Mouse (Mus musculus): Measurements from ENCODE around the gene Cyp2j9. TPM values are rescaled to one million over a fixed set of nuclear protein-coding genes. Genes with fewer than 3 reads are reported as not detected.

The Cyp2j9 gene
- polyA plus RNA-seq, 1 experiment from 2014 or later: 2.8 TPM

- peak within 1 kb of the TSS; percentile 55 for H3K27ac ChIP-seq (replicated peaks)
- H3K36me3 ChIP-seq: no peaks in the 10 kb centered on the region
- H3K27me3 ChIP-seq: no peaks in the 10 kb centered on the region
- peak within 1 kb of the TSS; percentile 63 for H3K4me3 ChIP-seq (replicated peaks)
- H3K4me2 ChIP-seq (replicated peaks): peak within 1 kb of the TSS; percentile 74
- H3K4me1 ChIP-seq: no peaks in the 10 kb centered on the region
- H3K9me3 ChIP-seq (replicated peaks): no peaks in the 10 kb centered on the region
- H3K9ac ChIP-seq: peak within 1 kb of the TSS; percentile 60
- peak; percentile 90 for ATAC-seq (ENCODE audit: insufficient number of reproducible peaks, low FRiP score, low TSS enrichment, low read depth)
- under 1% methylated on average over 16 of the region's 16 CpGs for WGBS
Observed at GRCm38 (mm10) chr4:96553133-96553819, 38.1 kb downstream of the Cyp2j9 start, which contains the start of gene Cyp2j6. Gene Cyp2j6 (minus strand): TSS chr4:96553661.

GRCm38 (mm10) chr4:96551619-96552018 lies 39.8 kb downstream of the Cyp2j9 start:
- Histone ChIP-seq H3K27ac (replicated peaks) (no peak overlapping the region), H3K9me3 (replicated peaks) (no peaks in the 10 kb centered on the region), H3K4me2 (replicated peaks) (no peak overlapping the region), H3K9ac (no peak overlapping the region), H3K36me3 (no peaks in the 10 kb centered on the region), H3K4me3 (replicated peaks) (no peak overlapping the region), H3K27me3 (no peaks in the 10 kb centered on the region), H3K4me1 (no peaks in the 10 kb centered on the region)
- ATAC-seq (ENCODE audit: insufficient number of reproducible peaks, low FRiP score, low TSS enrichment, low read depth): no peak
- 84% methylated on average over 3 of the region's 3 CpGs for WGBS

- H3K9ac ChIP-seq: no peak overlapping the region
- no peak overlapping the region for H3K4me3 ChIP-seq (replicated peaks)
- no peaks in the 10 kb centered on the region for H3K36me3 ChIP-seq
- no peaks in the 10 kb centered on the region for H3K27me3 ChIP-seq
- no peaks in the 10 kb centered on the region for H3K9me3 ChIP-seq (replicated peaks)
- H3K4me2 ChIP-seq (replicated peaks): no peak overlapping the region
- no peak overlapping the region for H3K27ac ChIP-seq (replicated peaks)
- 31% methylated on average over 1 of the region's 1 CpGs for WGBS
- ATAC-seq (ENCODE audit: insufficient number of reproducible peaks, low FRiP score, low TSS enrichment, low read depth): 0 out of 2 replicates have a peak, but pooled peaks have one; percentile 34
- H3K4me1 ChIP-seq: no peaks in the 10 kb centered on the region
Observed at GRCm38 (mm10) chr4:96545976-96546375, 45.4 kb downstream of the Cyp2j9 start.

GRCm38 (mm10) chr4:96525772-96526171 lies 65.6 kb downstream of the Cyp2j9 start:
- WGBS: 19% methylated on average over 1 of the region's 1 CpGs
- Histone ChIP-seq H3K4me3 (replicated peaks) (no peak overlapping the region), H3K9me3 (replicated peaks) (no peaks in the 10 kb centered on the region), H3K4me1 (no peaks in the 10 kb centered on the region), H3K36me3 (no peaks in the 10 kb centered on the region; the same call in 1 of the 2 replicates), H3K27ac (replicated peaks) (no peak overlapping the region), H3K4me2 (replicated peaks) (no peak overlapping the region), H3K27me3 (no peaks in the 10 kb centered on the region), H3K9ac (no peak overlapping the region)
- ATAC-seq (ENCODE audit: insufficient number of reproducible peaks, low FRiP score, low TSS enrichment, low read depth): no peak

GRCm38 (mm10) chr4:96522256-96522655 lies 69.1 kb downstream of the Cyp2j9 start:
- H3K27me3 ChIP-seq: no peaks in the 10 kb centered on the region
- H3K4me3 ChIP-seq (replicated peaks): no peak overlapping the region
- H3K4me2 ChIP-seq (replicated peaks): no peak overlapping the region
- H3K27ac ChIP-seq (replicated peaks): no peak overlapping the region
- no peak for ATAC-seq (ENCODE audit: insufficient number of reproducible peaks, low FRiP score, low TSS enrichment, low read depth)
- H3K9me3 ChIP-seq (replicated peaks): no peaks in the 10 kb centered on the region
- H3K4me1 ChIP-seq: no peaks in the 10 kb centered on the region
- H3K9ac ChIP-seq: no peak overlapping the region
- H3K36me3 ChIP-seq: no peaks in the 10 kb centered on the region
- 75% methylated on average over 2 of the region's 2 CpGs for WGBS

Other genes starting within 250 kb of the Cyp2j9 start
- not detected in 2 replicates for gene Cyp2j11, start 242.9 kb downstream of the Cyp2j9 start, polyA plus RNA-seq (2015; fragmentation: Nextera tagmentation; extraction: Ambion mirVana)
- not detected in 2 replicates for gene Cyp2j8, start 84.2 kb downstream of the Cyp2j9 start, polyA plus RNA-seq (2015; fragmentation: Nextera tagmentation; extraction: Ambion mirVana)
- gene Cyp2j6, start 37.9 kb downstream of the Cyp2j9 start, polyA plus RNA-seq (2015; fragmentation: Nextera tagmentation; extraction: Ambion mirVana): 8.1 and 8.6 TPM in 2 replicates
- not detected in 2 replicates for gene Cyp2j5, start 72.6 kb upstream of the Cyp2j9 start, polyA plus RNA-seq (2015; fragmentation: Nextera tagmentation; extraction: Ambion mirVana)
- 1.0 and 1.5 TPM in 2 replicates for gene Gm12695, start 193.6 kb upstream of the Cyp2j9 start, polyA plus RNA-seq (2015; fragmentation: Nextera tagmentation; extraction: Ambion mirVana)

Measured in embryonic facial prominence, embryonic 15.5 days (tissue).